Mouse (Mus musculus): ENCODE measurements at regions not wholly inside any gene's neighbourhood (a gene's known extent, or its start where the extent isn't known, plus 50 kb on each side); places are given as distances from the start of the nearest gene placed in this dataset.

DNA sequence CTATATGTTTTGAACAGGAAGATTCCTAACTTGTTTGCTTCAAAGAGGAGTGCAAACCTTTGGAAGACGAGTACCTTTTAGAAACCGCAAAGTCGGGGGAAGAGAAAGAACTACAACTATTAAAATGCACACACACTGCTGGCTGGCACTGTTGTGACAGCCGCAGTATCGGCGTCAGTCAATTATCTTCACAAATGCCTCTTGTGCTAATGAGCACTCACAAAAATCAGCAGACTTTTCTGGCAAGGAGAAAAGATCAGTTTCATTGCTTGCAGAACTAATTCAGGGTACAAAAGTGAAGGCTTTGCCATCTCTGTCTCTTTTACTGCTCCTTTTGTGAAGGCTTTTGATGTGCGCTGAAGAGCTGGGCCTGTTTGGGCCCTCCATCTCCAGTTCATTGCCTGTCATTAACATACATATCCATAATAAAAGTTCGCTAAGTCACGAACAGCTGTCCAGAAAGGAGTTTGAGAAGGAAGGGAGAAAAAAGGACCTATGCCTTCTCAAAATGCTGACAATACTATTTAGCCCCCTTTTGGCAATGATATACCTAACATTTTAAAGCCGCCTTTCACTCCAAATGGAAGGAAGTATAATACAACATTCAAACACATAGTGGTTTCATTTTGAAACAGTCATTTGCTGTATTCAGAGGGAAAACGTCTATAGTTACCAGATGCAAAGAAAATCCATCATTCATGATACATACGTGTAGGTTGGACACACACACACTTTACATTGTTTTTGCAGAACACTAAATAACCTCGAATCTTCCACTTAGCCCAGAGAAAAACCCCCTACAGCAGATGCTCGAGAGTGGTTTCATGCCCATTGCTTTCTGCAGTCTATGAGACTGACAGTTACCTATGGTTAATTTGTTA lies 186.6 kb upstream of the Sp8 start:
- DNase-seq (ENCODE audit: extremely low spot score, low read depth, low spot score), result no peak

DNA sequence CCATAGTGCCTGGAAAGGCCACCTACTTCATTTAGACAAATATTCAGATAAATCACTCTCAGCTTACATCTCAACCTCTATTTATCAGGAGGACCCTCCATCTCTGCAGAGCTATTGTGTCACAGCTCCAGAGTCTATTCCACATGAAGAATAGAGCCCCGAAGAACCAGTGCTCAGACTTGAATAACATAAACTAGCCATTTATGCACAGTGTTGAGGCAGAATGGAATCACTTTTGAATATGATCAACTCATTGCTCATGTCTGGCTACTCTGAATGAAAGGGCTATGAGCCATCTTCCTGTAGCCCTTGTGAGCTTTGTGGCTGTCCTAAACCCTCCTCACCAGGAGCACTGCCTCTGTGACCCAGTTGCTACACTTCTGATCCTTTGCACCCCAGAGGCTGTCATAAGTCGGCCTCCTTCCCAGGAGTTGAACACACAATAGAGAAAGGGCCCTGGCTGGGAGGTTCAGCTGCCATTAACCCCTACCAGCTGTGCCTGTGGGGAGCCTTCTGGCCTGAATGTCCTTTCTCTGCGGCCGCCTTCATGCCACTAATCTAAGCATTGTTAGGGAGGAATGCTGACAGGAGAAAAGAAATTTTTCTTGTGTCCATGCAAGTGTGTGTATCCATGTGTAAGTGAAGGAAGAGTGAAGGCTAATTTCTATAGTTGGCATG lies 195.5 kb upstream of the Sp8 start:
- no peak for DNase-seq (ENCODE audit: extremely low spot score, low read depth, low spot score)

DNA sequence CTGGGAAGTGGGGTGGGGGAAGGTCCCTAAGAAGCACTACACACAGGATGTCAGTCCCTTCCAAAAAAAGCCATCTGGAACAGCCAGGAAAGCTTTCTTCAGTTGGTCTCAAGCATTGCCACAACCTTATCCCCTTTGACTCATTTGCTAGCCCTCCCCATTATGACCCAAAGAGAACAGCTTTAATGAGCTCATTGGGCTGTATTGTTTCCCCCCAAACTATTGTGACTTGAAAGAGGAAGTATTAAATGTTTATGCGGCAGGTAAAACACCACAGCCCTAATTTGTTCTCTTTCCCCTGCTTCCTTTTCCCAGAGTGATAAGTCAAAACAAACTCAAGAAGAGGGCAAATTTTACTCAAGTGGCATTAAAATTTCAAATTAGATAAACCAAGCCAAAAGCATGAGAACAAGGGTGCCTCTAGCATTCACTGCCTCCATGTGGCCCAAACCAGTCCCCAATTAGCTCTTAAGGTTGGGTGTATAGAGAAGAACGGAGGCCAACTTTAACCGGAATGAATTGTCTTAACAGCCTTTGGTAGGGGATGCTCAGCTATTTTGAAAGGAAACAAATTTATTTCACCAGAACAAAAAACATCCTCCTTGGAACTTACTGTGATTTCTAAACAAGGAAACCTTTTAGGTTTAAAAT lies 196.7 kb upstream of the Sp8 start:
- DNase-seq (ENCODE audit: extremely low spot score, low read depth, low spot score), result no peak

DNA sequence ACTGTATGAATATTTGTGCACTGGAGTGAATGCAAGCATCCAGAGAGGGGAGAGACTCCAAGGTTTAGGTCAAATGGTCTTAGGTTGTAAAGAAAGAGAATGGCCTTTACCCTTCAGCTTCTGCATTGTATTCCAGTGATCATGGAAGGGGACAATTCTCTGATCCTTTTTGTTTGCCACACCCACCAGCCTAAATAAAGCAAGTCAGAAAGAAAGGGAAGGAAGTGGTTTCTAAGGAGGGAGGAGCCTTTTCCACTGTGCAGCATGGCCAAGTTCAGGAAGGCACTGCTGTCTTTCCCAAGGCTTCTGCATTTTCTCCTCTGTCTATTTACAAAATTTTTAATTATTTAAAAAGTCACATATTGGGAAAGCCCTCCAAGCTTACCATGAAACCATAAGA lies 197.5 kb upstream of the Sp8 start:
- no peak for DNase-seq (ENCODE audit: extremely low spot score, low read depth, low spot score)

DNA sequence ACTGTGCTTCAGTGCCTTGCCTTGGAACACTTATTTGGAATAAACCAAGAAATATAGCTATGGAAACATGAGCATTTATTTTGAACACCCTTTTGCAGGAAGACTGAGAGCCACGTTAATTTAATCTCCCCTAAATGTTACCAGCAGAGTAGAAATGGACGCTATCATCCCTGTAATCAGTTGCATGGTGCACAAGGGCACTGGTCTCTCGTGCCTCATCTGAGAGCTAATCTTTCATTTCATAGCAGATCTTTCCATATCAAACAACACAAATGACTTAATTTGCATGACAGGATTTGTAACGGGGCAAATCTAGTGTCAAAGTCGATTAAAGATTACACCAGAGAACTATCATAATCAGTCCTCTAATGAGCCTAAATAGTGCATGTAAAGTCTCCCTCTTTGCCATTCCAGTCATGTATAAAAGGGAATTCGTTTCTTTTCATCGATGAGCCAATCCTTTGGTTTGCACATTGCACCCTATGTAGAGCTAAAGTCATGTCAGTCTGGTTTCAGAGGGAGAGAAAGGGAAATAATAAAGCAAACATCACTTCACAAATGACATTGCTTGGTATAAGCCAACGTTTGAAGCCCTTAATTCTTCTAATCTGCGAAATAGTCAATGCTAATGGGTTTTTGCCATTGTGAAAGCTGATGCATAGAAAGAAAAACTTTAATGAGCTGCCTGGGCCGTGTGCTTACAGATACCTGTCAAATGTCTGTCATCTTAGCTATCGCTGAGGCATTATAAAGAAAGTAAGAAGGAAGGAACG lies 198.7 kb upstream of the Sp8 start:
- DNase-seq (ENCODE audit: extremely low spot score, low read depth, low spot score), result no peak

DNA sequence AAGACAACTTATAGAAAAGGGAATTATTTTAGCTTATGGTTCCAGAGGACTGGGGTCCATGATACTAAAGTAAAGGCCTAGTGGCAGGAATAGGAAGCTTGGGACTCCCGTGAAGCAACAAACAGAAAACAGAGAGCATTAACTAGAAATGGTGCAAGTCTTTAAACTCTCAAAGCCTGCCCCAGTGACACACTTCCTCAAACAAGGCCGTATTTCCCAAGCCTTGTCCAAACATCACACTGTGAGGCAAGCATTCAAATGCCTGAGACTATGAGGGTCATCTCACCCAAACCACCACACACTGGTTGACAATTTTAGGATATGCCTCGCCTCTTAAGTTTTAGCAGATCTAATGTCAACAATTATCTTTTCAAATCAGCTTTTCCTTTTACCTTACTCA lies 205.2 kb upstream of the Sp8 start:
- DNase-seq (ENCODE audit: extremely low spot score, low read depth, low spot score), result no peak

DNA sequence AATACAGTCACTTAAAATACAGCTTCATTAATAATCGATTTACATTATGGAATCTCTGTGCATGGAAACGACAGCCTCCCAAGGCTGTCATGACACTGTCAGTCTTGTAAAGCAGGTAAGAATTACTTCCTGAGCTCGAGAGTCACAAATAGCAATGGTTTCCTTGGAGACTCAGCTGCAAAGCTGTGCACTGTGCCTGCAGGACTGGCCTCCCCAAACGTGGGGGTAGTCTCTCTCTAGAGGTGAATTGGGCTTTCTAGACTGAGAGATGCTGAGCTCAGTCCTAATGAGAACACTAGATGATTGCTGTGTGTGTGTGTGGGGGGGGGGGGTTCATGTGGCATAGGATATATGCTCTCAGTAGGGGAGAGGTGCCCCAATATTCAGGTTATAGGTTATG lies 208.9 kb upstream of the Sp8 start:
- DNase-seq (ENCODE audit: extremely low spot score, low read depth, low spot score), result no peak

DNA sequence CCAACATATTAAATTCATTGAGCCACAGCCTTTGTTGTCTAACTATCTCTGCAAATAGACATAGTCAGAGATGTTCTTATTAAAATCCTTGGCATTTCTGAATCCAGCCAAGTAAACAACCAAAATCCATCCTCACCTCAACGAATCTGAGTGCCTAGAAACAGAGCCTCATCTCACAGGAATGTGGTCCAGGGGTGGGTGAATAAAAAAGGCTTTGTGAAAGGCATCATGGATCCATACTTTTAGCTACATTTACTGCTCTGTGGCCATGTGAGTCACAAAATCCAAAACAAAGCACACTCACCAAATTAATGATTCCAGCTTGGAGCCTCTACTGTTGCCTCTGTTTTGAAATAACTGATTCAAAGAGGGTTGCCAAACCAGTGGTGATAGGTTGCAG lies 210.7 kb upstream of the Sp8 start:
- DNase-seq (ENCODE audit: extremely low spot score, low read depth, low spot score), result no peak

DNA sequence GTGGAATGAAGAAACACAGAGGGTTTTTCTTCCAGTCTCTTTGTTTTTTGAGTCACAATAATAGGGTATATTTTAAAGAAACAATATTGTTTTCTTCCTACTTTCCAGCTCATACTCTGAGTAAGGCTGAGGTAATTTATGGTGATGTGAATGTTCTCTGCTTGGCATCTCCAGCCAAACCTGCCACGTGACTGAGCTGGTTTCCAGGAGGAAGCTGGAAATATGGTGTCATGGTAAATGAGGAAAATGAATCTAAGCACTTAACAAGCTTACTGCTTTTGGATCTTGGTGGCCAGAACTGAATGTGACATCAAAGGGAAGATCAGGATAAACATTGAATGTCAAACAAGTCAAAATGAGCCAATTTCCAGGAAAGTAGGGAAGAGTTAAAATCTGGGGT lies 215.8 kb upstream of the Sp8 start:
- DNase-seq (ENCODE audit: extremely low spot score, low read depth, low spot score), result no peak

DNA sequence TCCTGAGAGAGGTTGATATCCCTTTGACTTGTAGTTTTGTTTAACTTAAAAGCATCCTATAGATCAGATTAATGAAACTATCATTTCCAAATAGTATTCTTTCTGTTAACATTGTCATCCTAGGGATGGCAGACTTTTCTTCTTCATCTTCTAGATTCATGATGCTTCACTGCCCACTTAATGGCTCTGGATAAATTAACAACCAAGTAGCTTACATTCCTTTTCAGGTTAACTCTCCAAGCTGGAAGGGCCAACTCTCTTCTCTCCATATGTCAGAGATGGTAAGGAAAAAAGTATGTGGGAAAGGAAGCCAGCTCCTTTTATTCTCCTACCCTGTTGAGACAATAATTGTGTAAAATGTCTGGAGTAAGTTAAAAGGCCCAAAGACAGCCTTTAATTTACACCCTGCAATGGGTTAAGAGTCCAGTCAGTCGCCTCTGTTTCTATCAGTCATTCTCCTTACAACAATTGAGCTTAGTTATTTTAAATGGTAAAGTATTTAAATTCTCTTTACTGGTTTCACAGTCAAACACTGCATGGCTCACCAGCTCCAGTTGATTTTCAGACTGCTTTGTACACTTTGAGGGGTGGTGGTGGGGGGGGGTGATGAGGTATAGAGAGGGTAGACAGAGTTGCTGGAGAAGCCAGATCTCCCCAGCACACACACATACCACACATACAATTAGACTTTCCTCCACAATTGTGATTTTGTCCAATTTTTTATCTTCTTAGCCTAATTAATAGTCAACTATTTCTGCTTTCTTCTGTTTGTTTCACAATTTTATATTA lies 224.2 kb upstream of the Sp8 start:
- DNase-seq (ENCODE audit: extremely low spot score, low read depth, low spot score), result no peak

DNA sequence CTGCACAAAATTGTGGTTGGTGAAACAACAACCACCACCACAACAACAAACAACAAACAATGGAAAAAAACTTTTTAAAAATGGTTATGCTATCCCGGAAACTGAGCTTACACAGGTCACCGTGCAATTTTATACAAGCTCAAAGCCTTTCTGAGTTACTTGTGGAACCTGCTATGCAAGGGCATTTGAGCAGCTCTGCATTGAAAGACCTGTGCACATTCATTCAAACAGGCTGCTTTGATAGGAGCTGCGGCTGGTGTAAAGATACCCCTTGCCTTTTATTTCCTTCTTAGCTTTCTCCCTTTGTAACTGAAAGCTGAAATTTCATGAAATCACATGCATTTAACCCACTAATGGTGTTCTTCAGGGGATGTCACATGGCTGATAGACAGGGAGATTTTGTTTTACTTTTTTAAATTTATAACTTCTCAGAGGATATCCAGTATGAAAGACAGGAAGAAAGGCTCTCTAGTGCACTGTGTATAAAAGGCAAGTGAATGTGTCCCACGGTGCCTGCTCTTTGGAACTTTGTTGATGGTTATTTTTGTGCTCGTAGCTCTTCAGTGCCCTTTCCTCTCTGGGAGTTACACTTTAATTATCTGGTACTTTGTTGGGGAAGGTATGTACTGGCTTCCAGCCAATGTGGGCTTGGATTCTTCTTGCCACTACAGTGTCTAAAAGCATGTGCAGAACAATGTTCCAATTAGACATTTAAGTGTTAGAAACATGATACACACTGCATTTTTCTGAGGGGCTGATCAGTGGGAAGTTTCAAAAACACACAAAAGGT lies 225.1 kb upstream of the Sp8 start:
- DNase-seq (ENCODE audit: extremely low spot score, low read depth, low spot score), result no peak

DNA sequence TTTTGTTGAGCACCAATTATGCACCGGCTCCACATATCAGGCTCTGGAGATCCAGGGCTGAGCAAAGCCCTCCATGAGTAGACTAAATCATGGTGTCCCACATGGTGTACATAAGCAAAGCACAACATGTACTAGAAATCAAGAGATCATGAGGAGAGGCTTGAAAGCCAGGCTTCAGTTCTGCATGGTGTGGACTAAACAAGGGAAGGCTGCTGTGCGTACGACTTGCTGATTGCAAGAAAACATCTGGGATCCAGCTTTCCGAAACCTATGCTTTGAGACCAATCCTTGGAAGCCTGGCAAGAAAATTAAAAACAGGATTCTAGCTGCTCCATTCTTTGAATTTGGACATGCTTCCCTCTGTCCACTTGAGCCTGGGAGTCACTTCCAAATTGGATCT lies 249.1 kb upstream of the Sp8 start:
- DNase-seq (ENCODE audit: extremely low spot score, low read depth, low spot score), result peak; percentile 16

DNA sequence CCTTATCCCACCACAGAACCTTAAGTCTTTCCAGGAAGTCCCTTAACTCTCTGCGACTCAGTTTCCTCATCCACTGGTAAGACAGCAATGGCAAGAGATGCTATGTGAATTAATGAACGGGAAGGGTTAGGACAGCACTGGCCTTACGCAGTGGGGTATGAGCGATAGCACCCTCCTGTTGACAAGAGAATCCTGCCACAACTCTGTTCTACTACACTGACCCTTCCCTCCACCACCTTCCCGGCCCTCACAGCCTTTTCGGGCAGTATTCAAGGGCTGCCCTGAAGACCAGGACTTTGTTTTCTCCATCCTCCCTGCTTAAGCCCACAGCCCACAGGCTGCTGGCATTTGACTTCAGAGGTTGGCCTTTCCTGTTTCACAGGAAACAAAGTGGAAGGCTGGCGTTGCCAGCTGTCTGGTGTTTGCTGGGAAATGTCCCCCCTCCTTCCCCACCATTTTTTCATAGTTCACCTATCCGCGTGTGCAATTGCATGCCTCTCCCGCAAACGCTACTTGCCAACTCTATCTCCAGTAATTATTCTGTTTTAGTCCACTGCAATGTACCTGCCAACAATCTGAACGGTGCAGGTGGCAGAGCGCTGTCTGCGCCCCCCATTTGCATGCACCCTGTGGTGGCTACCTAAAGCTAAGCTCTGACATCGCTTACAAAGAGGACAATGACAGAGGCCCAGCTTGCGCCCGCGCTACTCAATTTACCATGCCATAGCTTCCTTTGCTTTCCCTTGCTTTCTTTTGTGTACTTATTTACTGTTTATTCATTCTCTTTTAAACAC lies 251.2 kb upstream of the Sp8 start:
- no peak for DNase-seq (ENCODE audit: extremely low spot score, low read depth, low spot score)

DNA sequence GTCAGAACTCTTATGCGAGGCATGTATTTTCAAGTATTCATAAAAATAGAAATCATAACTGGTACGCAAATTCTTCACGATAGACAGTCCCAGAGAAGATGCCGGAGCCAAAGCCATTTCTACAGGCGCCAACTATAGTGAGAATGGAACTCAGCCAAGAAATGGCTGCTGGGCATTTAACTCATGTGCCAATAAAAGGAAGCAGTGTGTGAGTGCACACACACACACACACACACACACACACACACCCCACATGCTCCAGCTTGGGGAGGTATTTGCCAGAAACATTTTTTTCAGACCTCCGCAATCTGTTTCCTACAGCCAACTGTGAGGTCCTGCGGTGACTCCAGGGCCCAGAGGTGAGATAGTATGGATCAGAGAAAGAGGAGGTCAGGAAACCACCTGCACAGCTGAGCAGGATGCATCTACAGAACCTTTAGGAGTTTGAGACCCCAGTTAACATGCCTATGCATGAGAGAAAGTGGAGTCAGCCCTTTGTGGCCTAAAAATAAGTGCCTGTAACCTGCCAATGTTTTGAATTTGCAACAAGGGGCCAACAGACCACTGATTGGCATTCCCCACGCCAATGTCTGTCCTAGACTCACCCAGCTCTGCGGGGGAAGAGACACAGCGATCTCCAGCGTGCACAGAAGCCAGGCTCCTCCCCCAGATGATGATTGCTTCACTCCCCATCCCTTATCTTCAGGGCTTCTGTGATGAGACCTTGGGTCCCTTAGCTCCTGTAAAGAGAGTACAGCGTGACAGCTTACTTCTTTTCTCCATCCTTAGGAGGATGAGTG lies 262.1 kb upstream of the Sp8 start:
- DNase-seq (ENCODE audit: extremely low spot score, low read depth, low spot score), result no peak

DNA sequence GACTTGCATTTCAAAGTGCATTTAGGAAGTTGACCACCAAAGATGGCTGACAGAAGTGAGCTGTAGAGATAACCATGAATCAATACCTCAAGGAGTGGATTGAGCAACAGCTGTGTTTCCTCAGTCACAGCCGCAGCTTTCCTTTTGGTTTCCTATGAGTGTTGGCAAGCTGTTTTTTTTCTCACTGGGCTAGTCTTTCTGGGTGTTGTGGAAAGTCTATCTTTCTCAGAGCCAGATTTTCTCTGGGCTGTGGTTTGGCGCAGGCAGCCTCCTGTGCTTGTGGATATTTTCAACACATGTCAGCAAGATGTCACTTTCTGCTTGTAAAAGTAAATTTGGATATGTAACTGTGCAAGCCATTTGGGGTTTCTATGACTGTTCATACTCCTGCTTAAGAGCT lies 268.6 kb upstream of the Sp4 start:
- no peak for DNase-seq (ENCODE audit: extremely low spot score, low read depth, low spot score)

DNA sequence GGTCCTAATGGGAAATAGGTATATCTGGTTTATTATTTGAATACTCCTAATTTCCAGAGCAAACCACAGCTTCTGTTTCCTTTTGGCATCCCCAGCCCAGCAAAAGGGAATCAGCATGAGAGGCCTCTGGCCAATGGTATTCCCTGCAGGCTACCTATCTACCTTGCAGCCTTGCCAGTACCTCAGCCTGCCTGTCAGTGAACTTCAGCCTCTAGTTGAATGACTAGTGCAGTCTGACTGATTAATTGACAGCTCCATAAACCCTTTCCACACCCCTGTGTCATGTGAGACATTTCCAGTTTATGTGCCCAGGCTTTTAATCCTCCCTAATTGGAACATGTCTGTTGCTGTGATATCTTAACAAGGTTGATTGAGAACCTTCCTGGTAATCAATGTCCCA lies 265.4 kb upstream of the Sp4 start:
- no peak for DNase-seq (ENCODE audit: extremely low spot score, low read depth, low spot score)

DNA sequence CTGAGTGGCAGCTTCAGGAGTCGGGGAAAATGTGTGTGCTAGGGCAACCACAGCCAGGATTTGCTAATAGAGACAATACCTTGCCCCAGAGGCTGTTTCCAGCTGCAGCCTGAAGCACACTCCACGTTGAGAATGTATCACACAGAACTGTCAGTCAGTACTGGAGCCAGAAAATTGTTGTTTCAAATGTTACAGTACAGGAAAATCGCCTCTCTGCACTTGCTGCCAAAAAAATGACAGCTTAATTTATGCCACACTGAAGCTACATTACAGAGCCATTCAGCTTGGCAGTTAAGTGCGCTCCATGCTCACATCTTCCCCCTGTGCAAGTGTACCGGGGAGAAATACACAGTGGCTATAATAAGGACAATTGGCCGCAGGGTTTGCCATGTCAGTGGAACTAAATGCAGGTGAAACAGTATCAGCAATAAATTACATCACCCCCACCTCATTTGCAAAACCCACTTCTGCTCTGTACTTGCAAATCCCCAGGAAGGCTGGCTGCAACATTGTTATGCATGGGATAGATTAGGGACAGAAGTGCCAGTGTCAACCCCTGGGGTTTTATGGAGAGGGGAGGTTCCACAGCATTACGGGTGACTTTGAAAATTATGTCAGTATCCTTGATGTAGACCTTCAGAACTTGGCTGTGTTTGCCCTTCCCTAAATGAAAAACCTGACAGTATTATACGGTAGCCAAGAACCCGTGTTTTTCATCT lies 263.3 kb upstream of the Sp4 start:
- DNase-seq (ENCODE audit: extremely low spot score, low read depth, low spot score), result peak; percentile 39

DNA sequence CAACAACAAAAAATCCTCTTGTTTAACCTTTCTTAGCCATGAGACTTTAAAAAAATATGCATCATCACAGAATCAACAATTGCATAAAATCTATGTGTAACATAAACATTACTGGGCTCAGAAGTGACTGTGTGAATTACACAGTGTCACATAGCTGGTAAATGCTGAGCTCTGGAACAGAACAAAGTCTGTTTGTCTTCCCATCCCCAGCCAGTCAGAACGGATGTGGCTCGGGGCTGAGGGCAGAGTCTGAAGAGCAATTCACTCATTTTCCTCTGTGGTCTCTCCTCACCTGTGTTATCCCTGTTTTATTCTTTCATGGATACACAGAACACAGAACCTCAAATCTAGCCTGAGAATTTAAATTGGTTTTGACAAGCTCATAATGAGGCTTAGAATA lies 261.0 kb upstream of the Sp4 start:
- no peak for DNase-seq (ENCODE audit: extremely low spot score, low read depth, low spot score)

Data from hindlimb bud, embryonic 11.5 days (tissue).